Mouse (Mus musculus) kidney, embryonic 16.5 days (tissue): Measurements from ENCODE around the gene Bcl9. TPM values are rescaled to one million over a fixed set of nuclear protein-coding genes. Genes with fewer than 3 reads are reported as not detected.
A peak's percentile ranks its signal among the peaks of the same experiment; 100 is the strongest.

ENCODE experiments used
- ATAC-seq: fragments of 200-750 bp; cut with Nextera tagmentation; 2 replicates; pipeline ENCODE4 v1.8.0; 2017; ENCODE audit warnings: moderate TSS enrichment; ENCODE audit not compliant: low FRiP score, low TSS enrichment
- H3K27ac ChIP-seq: fragments of 300-500 bp; sonication (generic); 2 replicates; pipeline ENCODE4 v1.5.1; 2014; ENCODE audit warnings: low read length
- H3K27me3 ChIP-seq: fragments of 300-500 bp; sonication (generic); 2 replicates; pipeline ENCODE4 v1.6.1; 2014; ENCODE audit warnings: low read length, control low read depth, mixed read lengths; ENCODE audit not compliant: insufficient read depth
- H3K36me3 ChIP-seq: fragments of 300-500 bp; sonication (generic); 2 replicates; pipeline ENCODE4 v1.6.1; 2014; ENCODE audit warnings: low read length, control low read depth, mixed read lengths; ENCODE audit not compliant: insufficient read depth
- H3K4me1 ChIP-seq: fragments of 300-500 bp; sonication (generic); 2 replicates; pipeline ENCODE4 v1.6.1; 2014; ENCODE audit warnings: low read length, control low read depth, mixed read lengths; ENCODE audit not compliant: insufficient read depth
- H3K4me2 ChIP-seq: fragments of 300-500 bp; sonication (generic); replicated peaks from 2 replicates; pipeline ENCODE4 v1.6.1; 2014; ENCODE audit warnings: low read depth, low read length
- H3K4me3 ChIP-seq: fragments of 300-500 bp; sonication (generic); 2 replicates; pipeline ENCODE4 v1.5.1; 2014; ENCODE audit warnings: mild to moderate bottlenecking, low read length
- H3K9ac ChIP-seq: fragments of 300-500 bp; sonication (generic); replicated peaks from 2 replicates; pipeline ENCODE4 v1.6.1; 2014; ENCODE audit warnings: low read length
- H3K9me3 ChIP-seq: fragments of 300-500 bp; sonication (generic); 2 replicates; pipeline ENCODE4 v1.6.1; 2016; ENCODE audit warnings: low read length, control low read depth
- WGBS: fragments of 180-500 bp; shearing (Covaris S2); extraction: QIAGEN DNeasy Blood & Tissue Kit; methylation state at CpG from one replicate; pipeline ENCODE4 v1.1.7; 2014; 5-methylcytosine and 5-hydroxymethylcytosine counted together
- polyA plus RNA-seq: library from polyadenylated mRNA; unstranded; fragments of >200 nt; fragmentation: Nextera tagmentation; extraction: Ambion mirVana; gene quantifications from 2 replicates; pipeline ENCODE4 v1.2.1, GENCODE M21; 2015

The Bcl9 gene
- polyA plus RNA-seq, 1 experiment from 2014 or later: 60.8 TPM

GRCm38 (mm10) chr3:97241826-97242225 is 55.9 kb downstream of the Bcl9 start:
- H3K9ac ChIP-seq: no peak overlapping the region
- no peaks in the 10 kb centered on the region for H3K27me3 ChIP-seq
- H3K27ac ChIP-seq: no peak overlapping the region
- H3K9me3 ChIP-seq: no peaks in the 10 kb centered on the region
- no peak overlapping the region for H3K4me2 ChIP-seq
- H3K4me1 ChIP-seq: 0 out of 2 replicates have a peak, but pooled peaks cover 4% of the 10 kb centered on the region
- 69% methylated on average over 6 of the region's 6 CpGs for WGBS
- H3K4me3 ChIP-seq: no peak overlapping the region
- H3K36me3 ChIP-seq: no peaks in the 10 kb centered on the region
- no peak for ATAC-seq

GRCm38 (mm10) chr3:97239793-97240192 is 57.9 kb downstream of the Bcl9 start:
- no peaks in the 10 kb centered on the region for H3K36me3 ChIP-seq
- H3K9ac ChIP-seq: no peak overlapping the region
- no peaks in the 10 kb centered on the region for H3K9me3 ChIP-seq
- H3K27ac ChIP-seq: no peak overlapping the region
- H3K4me1 ChIP-seq: 0 out of 2 replicates have a peak, but pooled peaks cover 4% of the 10 kb centered on the region
- no peak overlapping the region for H3K4me2 ChIP-seq
- no peaks in the 10 kb centered on the region for H3K27me3 ChIP-seq
- no peak for ATAC-seq
- no peak overlapping the region for H3K4me3 ChIP-seq
- 92% methylated on average over 6 of the region's 6 CpGs for WGBS

DNA sequence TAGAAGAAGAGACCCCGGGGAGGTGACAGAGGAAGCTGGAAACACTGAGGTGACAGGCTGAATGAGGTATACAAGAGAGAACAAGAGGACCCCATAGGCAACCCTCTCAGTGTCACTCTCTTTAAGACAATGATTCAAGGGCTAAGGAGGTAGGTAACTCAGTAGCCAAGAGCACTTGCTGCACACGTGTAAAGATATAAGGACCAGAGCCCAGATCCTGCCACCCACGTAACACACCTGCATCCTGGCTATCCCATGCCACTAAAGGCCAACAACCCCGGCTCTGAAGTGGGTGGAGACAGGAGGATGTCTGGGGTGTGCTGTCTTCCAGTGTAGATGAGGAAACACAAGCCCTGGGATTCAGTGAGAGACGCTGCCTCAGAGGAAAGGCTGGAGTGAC is 58.4 kb downstream of the Bcl9 start:
- 89% methylated on average over 5 of the region's 5 CpGs for WGBS

GRCm38 (mm10) chr3:97238521-97238920 is 59.2 kb downstream of the Bcl9 start:
- H3K4me1 ChIP-seq: 0 out of 2 replicates have a peak, but pooled peaks cover 4% of the 10 kb centered on the region
- no peak overlapping the region for H3K4me2 ChIP-seq
- H3K9me3 ChIP-seq: no peaks in the 10 kb centered on the region
- no peak overlapping the region for H3K9ac ChIP-seq
- no peak overlapping the region for H3K4me3 ChIP-seq
- no peaks in the 10 kb centered on the region for H3K36me3 ChIP-seq
- H3K27me3 ChIP-seq: no peaks in the 10 kb centered on the region
- 83% methylated on average over 2 of the region's 2 CpGs for WGBS
- ATAC-seq: no peak
- H3K27ac ChIP-seq: no peak overlapping the region

More for the DNA sequence above, 58.4 kb downstream of the Bcl9 start:
- H3K4me1 ChIP-seq: 0 out of 2 replicates have a peak, but pooled peaks cover 4% of the 10 kb centered on the region
- H3K27ac ChIP-seq: no peak overlapping the region
- H3K9me3 ChIP-seq: no peaks in the 10 kb centered on the region
- H3K27me3 ChIP-seq: no peaks in the 10 kb centered on the region
- no peak overlapping the region for H3K4me3 ChIP-seq
- no peaks in the 10 kb centered on the region for H3K36me3 ChIP-seq
- no peak overlapping the region for H3K4me2 ChIP-seq
- H3K9ac ChIP-seq: no peak overlapping the region
- ATAC-seq: no peak

GRCm38 (mm10) chr3:97237403-97237802 is 60.3 kb downstream of the Bcl9 start:
- no peak for ATAC-seq
- 93% methylated on average over 2 of the region's 2 CpGs for WGBS

DNA sequence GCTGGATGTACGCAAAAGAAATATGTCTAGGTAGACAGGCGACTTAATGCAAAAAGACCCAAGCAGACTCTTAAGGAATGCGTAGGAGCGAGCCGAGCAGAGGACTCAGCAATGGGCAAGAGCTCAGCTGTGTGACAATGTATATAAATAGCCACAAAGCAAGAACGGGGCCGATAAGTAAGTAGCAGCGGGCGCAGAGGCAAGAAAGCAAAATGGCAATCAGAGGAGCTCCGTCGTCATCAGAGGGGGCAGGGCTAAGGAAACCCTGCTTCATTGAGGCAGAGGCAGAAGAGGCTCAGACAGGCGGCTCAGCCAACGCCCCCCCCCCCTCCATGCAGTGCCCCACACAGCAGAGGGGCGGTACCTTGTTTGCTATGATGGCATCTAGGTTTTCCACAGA is 62.9 kb downstream of the Bcl9 start:
- WGBS: 85% methylated on average over 14 of the region's 14 CpGs
- 0 out of 2 replicates have a peak, but pooled peaks cover 4% of the 10 kb centered on the region for H3K36me3 ChIP-seq
- H3K9ac ChIP-seq: no peak overlapping the region
- no peaks in the 10 kb centered on the region for H3K4me1 ChIP-seq
- H3K4me3 ChIP-seq: no peak overlapping the region
- H3K27me3 ChIP-seq: no peaks in the 10 kb centered on the region
- no peak for ATAC-seq
- no peak overlapping the region for H3K4me2 ChIP-seq
- H3K27ac ChIP-seq: no peak overlapping the region
- H3K9me3 ChIP-seq: no peaks in the 10 kb centered on the region

More at GRCm38 (mm10) chr3:97237403-97237802, 60.3 kb downstream of the Bcl9 start:
- Histone ChIP-seq H3K4me2 (no peak overlapping the region), H3K4me3 (no peak overlapping the region), H3K9me3 (no peaks in the 10 kb centered on the region), H3K9ac (no peak overlapping the region), H3K36me3 (no peaks in the 10 kb centered on the region), H3K27ac (no peak overlapping the region), H3K4me1 (no peaks in the 10 kb centered on the region), H3K27me3 (no peaks in the 10 kb centered on the region)

DNA sequence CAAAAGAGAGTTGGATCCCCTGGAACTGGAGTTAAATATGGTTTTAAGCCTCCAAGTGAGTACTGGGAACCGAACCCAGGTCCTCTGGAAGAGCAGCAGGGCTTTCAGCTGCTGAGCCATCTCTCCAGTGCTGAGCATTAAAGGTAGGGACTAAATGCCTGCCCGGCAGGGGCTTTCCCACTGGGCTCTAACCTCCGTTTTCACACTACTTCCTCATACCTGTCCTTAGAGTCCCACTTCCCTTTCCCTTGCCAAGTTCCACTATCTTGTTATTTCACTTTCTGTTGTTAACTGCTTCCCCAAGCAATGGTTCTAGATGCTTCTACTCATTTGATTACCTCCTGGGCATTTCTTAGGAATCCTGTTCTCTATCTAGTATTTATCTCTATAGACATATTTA is 65.4 kb downstream of the Bcl9 start:
- Histone ChIP-seq H3K36me3 (0 out of 2 replicates have a peak, but pooled peaks cover 4% of the 10 kb centered on the region), H3K9ac (no peak overlapping the region), H3K9me3 (no peaks in the 10 kb centered on the region), H3K27me3 (no peaks in the 10 kb centered on the region), H3K4me2 (no peak overlapping the region), H3K4me3 (no peak overlapping the region), H3K4me1 (peaks cover 9% of the 10 kb centered on the region), H3K27ac (no peak overlapping the region)
- no peak for ATAC-seq
- 83% methylated on average over 3 of the region's 3 CpGs for WGBS

DNA sequence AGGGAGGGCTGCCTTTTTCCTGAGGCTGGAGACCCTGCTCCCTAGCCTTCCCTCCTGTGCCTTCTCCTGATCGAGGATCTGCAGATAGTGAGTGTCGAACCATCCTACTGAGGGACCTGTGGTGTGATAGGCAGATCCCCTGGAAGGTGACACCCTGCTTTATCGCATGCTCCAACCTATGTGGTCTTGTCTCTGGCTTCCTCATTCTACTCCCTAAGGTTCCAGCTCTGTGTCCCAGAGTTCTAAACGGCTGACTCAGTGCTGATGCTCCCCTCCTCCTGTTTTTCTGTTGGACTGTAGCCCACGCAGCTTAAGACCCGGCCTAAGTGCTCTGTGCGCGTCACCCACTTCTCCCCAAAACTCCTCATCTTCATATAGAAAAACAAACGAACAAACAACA is 65.9 kb downstream of the Bcl9 start:
- Histone ChIP-seq H3K9ac (no peak overlapping the region), H3K9me3 (no peaks in the 10 kb centered on the region), H3K4me3 (no peak overlapping the region), H3K4me1 (peaks cover 9% of the 10 kb centered on the region), H3K27ac (no peak overlapping the region), H3K36me3 (0 out of 2 replicates have a peak, but pooled peaks cover 4% of the 10 kb centered on the region), H3K4me2 (no peak overlapping the region), H3K27me3 (no peaks in the 10 kb centered on the region)
- no peak for ATAC-seq
- 84% methylated on average over 9 of the region's 9 CpGs for WGBS

DNA sequence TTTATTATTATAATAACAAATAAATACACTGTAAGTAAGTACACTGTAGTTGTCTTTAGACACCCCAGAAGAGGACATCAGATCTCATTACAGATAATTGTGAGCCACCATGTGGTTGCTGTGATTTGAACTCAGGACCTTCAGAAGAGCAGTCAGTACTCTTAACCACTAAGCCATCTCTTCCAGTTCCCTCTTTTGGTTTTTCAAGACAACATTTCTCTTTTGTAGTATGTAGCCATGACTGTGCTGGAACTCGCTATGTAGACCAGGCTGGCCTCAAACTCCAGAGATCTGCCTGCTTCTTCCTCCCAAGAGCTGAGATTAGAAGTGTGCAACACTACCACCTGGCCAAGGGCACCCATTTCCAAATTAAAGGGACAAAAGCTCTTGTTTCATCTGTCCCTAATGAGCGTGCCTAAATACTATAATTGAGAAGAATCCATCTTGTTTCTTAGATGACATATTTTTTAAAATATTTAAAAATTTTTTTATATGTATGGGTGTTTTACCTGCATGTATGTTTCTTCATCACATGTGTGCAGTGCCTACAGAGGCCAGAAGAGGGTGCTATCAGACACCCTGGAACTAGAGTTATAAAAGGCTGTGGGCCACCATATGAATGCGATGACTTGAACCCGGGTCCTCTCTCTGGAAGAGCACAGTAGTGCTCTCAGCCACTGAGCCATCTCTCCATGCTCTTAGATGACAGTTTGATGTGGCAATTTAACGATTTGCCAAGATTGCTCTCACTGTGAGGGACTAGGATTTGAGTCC is 66.9 kb downstream of the Bcl9 start:
- no peaks in the 10 kb centered on the region for H3K27me3 ChIP-seq
- 0 out of 2 replicates have a peak, but pooled peaks cover 4% of the 10 kb centered on the region for H3K36me3 ChIP-seq
- H3K4me1 ChIP-seq: peaks cover 18% of the 10 kb centered on the region
- ATAC-seq: no peak
- H3K4me3 ChIP-seq: no peak overlapping the region
- H3K4me2 ChIP-seq: no peak overlapping the region
- H3K9me3 ChIP-seq: no peaks in the 10 kb centered on the region
- no peak overlapping the region for H3K27ac ChIP-seq
- H3K9ac ChIP-seq: no peak overlapping the region
- 91% methylated on average over 5 of the region's 5 CpGs for WGBS

GRCm38 (mm10) chr3:97228457-97228856 is 69.3 kb downstream of the Bcl9 start:
- Histone ChIP-seq H3K9ac (peak overlapping the region; percentile 76), H3K27ac (peak overlapping the region; percentile 93), H3K4me3 (peak overlapping the region; percentile 79), H3K36me3 (0 out of 2 replicates have a peak, but pooled peaks cover 4% of the 10 kb centered on the region), H3K4me2 (peak overlapping the region; percentile 92), H3K4me1 (peaks cover 23% of the 10 kb centered on the region), H3K9me3 (no peaks in the 10 kb centered on the region), H3K27me3 (no peaks in the 10 kb centered on the region)
- WGBS: 14% methylated on average over 12 of the region's 12 CpGs
- no peak for ATAC-seq
